Mouse (Mus musculus) liver, embryonic 15.5 days (tissue): ENCODE measurements around the gene Cyp4f18. TPM values are rescaled to one million over a fixed set of nuclear protein-coding genes. Genes with fewer than 3 reads are reported as not detected.
A peak's percentile ranks its signal among the peaks of the same experiment; 100 is the strongest.
"Not testable (repeated sequence)": the region's sequence is repeated elsewhere in the genome, so short reads cannot be mapped to it uniquely, and the experiment has no call there.

Experiments
- ATAC-seq: fragments of 200-750 bp; cut with Nextera tagmentation; 2 replicates; pipeline ENCODE4 v1.8.0; 2017; ENCODE audit warnings: moderate number of reproducible peaks, mild to moderate bottlenecking, moderate library complexity; ENCODE audit not compliant: insufficient read depth
- H3K27ac ChIP-seq: fragments of 300-500 bp; sonication (generic); replicated peaks from 2 replicates; pipeline ENCODE4 v1.5.1; 2015; ENCODE audit warnings: mild to moderate bottlenecking, inconsistent platforms
- H3K27me3 ChIP-seq: fragments of 300-500 bp; sonication (generic); 2 replicates; pipeline ENCODE4 v1.6.1; 2015; ENCODE audit warnings: mild to moderate bottlenecking, inconsistent platforms
- H3K36me3 ChIP-seq: fragments of 300-500 bp; sonication (generic); replicated peaks from 2 replicates; pipeline ENCODE4 v1.6.1; 2015; ENCODE audit warnings: moderate library complexity, mild to moderate bottlenecking, inconsistent platforms
- H3K4me1 ChIP-seq: fragments of 300-500 bp; sonication (generic); replicated peaks from 2 replicates; pipeline ENCODE4 v1.6.1; 2015; ENCODE audit warnings: inconsistent platforms
- H3K4me2 ChIP-seq: fragments of 300-500 bp; sonication (generic); 2 replicates; pipeline ENCODE4 v1.6.1; 2015; ENCODE audit warnings: moderate library complexity, mild to moderate bottlenecking, inconsistent platforms
- H3K4me3 ChIP-seq: fragments of 300-500 bp; sonication (generic); replicated peaks from 2 replicates; pipeline ENCODE4 v1.5.1; 2015; ENCODE audit warnings: mild to moderate bottlenecking, inconsistent platforms
- H3K9ac ChIP-seq: fragments of 300-500 bp; sonication (generic); 2 replicates; pipeline ENCODE4 v1.6.1; 2015; ENCODE audit warnings: moderate library complexity, mild to moderate bottlenecking, inconsistent platforms
- H3K9me3 ChIP-seq: fragments of 300-500 bp; sonication (generic); replicated peaks from 2 replicates; pipeline ENCODE4 v1.6.1; 2016; ENCODE audit warnings: inconsistent platforms
- WGBS: fragments of 180-500 bp; shearing (Covaris S2); methylation state at CpG from one replicate; pipeline ENCODE4 v1.1.7; 2015; ENCODE audit warnings: mixed read lengths; ENCODE audit not compliant: insufficient replicate concordance; 5-methylcytosine and 5-hydroxymethylcytosine counted together
- polyA plus RNA-seq: library from polyadenylated mRNA; unstranded; fragments of >200 nt; fragmentation: Nextera tagmentation; extraction: Ambion mirVana; gene quantifications from 2 replicates; pipeline ENCODE4 v1.2.1, GENCODE M21; 2015

Gene Cyp4f18
- polyA plus RNA-seq, 1 experiment from 2014 or later, result 4.3 TPM

GRCm38 (mm10) chr8:71952961-71953700, 56.3 kb downstream of the Cyp4f18 start:
- not testable (repeated sequence) for H3K36me3 ChIP-seq, H3K4me3 ChIP-seq, H3K27me3 ChIP-seq, H3K27ac ChIP-seq, H3K4me2 ChIP-seq, H3K9me3 ChIP-seq, H3K9ac ChIP-seq, ATAC-seq
- peaks cover 26% of the 10 kb centered on the region for H3K4me1 ChIP-seq
- WGBS, result 89% methylated on average over 16 of the region's 16 CpGs

- no peak overlapping the region for H3K27ac ChIP-seq
- peaks cover 26% of the 10 kb centered on the region for H3K4me1 ChIP-seq
- H3K27me3 ChIP-seq, result peaks cover 6% of the 10 kb centered on the region; the same call in 1 of the 2 replicates
- no peak for ATAC-seq
- no peak overlapping the region for H3K9ac ChIP-seq
- H3K4me2 ChIP-seq, result peak overlapping the region; percentile 74; the same call in 1 of the 2 replicates
- peaks cover 7% of the 10 kb centered on the region; the same call in 1 of the 2 replicates for H3K36me3 ChIP-seq
- no peak overlapping the region for H3K4me3 ChIP-seq
- 83% methylated on average over 1 of the region's 1 CpGs for WGBS
- no peaks in the 10 kb centered on the region for H3K9me3 ChIP-seq
Observed at GRCm38 (mm10) chr8:71952489-71952888, 56.9 kb downstream of the Cyp4f18 start.

- peak overlapping the region; percentile 74 for H3K4me2 ChIP-seq
- peaks cover 26% of the 10 kb centered on the region for H3K4me1 ChIP-seq
- peak overlapping the region; percentile 80 for H3K9ac ChIP-seq
- WGBS, result 18% methylated on average over 14 of the region's 14 CpGs
- no peak for ATAC-seq
- H3K36me3 ChIP-seq, result peaks cover 7% of the 10 kb centered on the region; the same call in 1 of the 2 replicates
- peaks cover 8% of the 10 kb centered on the region; the same call in 1 of the 2 replicates for H3K27me3 ChIP-seq
- peak overlapping the region; percentile 86 for H3K4me3 ChIP-seq
- H3K27ac ChIP-seq, result no peak overlapping the region; the same call in 1 of the 2 replicates
- H3K9me3 ChIP-seq, result no peaks in the 10 kb centered on the region
Observed at GRCm38 (mm10) chr8:71951436-71952161, 57.8 kb downstream of the Cyp4f18 start.

GRCm38 (mm10) chr8:71950482-71951221, 58.8 kb downstream of the Cyp4f18 start, which contains the start of gene Zfp961:
Zfp961 (plus strand) TSS chr8:71951038.
- H3K36me3 ChIP-seq, result peaks cover 7% of the 10 kb centered on the region; the same call in 1 of the 2 replicates
- peak within 1 kb of the TSS; percentile 80 for H3K9ac ChIP-seq
- H3K4me3 ChIP-seq, result peak within 1 kb of the TSS; percentile 86
- H3K27me3 ChIP-seq, result peaks cover 8% of the 10 kb centered on the region; the same call in 1 of the 2 replicates
- H3K9me3 ChIP-seq, result no peaks in the 10 kb centered on the region
- peak; percentile 100 for ATAC-seq
- peaks cover 26% of the 10 kb centered on the region for H3K4me1 ChIP-seq
- H3K4me2 ChIP-seq, result peak within 1 kb of the TSS; percentile 74
- WGBS, result 3% methylated on average over 34 of the region's 34 CpGs
- H3K27ac ChIP-seq, result peak within 1 kb of the TSS; percentile 79

- no peak for ATAC-seq
- H3K27me3 ChIP-seq, result peaks cover 11% of the 10 kb centered on the region
- no peaks in the 10 kb centered on the region for H3K36me3 ChIP-seq
- no peak overlapping the region for H3K9ac ChIP-seq
- 72% methylated on average over 5 of the region's 5 CpGs for WGBS
- no peak overlapping the region for H3K4me3 ChIP-seq
- H3K4me1 ChIP-seq, result peaks cover 26% of the 10 kb centered on the region
- H3K9me3 ChIP-seq, result no peaks in the 10 kb centered on the region
- H3K27ac ChIP-seq, result no peak overlapping the region
- H3K4me2 ChIP-seq, result no peak overlapping the region
Observed at GRCm38 (mm10) chr8:71948624-71949023, 60.8 kb downstream of the Cyp4f18 start.

- Histone ChIP-seq H3K4me2 (no peak overlapping the region), H3K4me1 (peaks cover 10% of the 10 kb centered on the region; the same call in 1 of the 2 replicates), H3K27me3 (peaks cover 3% of the 10 kb centered on the region), H3K9ac (no peak overlapping the region), H3K4me3 (no peak overlapping the region), H3K27ac (no peak overlapping the region), H3K9me3 (no peaks in the 10 kb centered on the region), H3K36me3 (no peaks in the 10 kb centered on the region)
- 69% methylated on average over 1 of the region's 1 CpGs for WGBS
- ATAC-seq, result no peak
Observed at GRCm38 (mm10) chr8:71941776-71942175, 67.7 kb downstream of the Cyp4f18 start.

GRCm38 (mm10) chr8:71940293-71941208, 68.9 kb downstream of the Cyp4f18 start:
- Histone ChIP-seq H3K36me3 (no peaks in the 10 kb centered on the region), H3K9me3 (no peaks in the 10 kb centered on the region), H3K4me2 (no peak overlapping the region), H3K4me1 (peaks cover 10% of the 10 kb centered on the region; the same call in 1 of the 2 replicates), H3K27me3 (peaks cover 3% of the 10 kb centered on the region), H3K4me3 (no peak overlapping the region), H3K9ac (no peak overlapping the region), H3K27ac (no peak overlapping the region)
- WGBS, result 26% methylated on average over 2 of the region's 2 CpGs
- peak; percentile 70 for ATAC-seq

Other genes with a start within 250 kb of the Cyp4f18 start
- 1.8 and 1.9 TPM in 2 replicates for gene Zfp709, start 127.6 kb downstream of the Cyp4f18 start, polyA plus RNA-seq
- gene Zfp882, start 101.0 kb downstream of the Cyp4f18 start, polyA plus RNA-seq, result 0.94 and 1.1 TPM in 2 replicates
- 7.8 and 8.6 TPM in 2 replicates for gene Zfp617, start 101.0 kb downstream of the Cyp4f18 start, polyA plus RNA-seq
- 6.5 and 7.7 TPM in 2 replicates for gene Zfp961, start 58.6 kb downstream of the Cyp4f18 start, polyA plus RNA-seq
- not detected in 2 replicates for gene Olfr372, start 31.6 kb upstream of the Cyp4f18 start, polyA plus RNA-seq
- not detected in 2 replicates for gene Olfr373, start 73.6 kb upstream of the Cyp4f18 start, polyA plus RNA-seq
- 0.03 and 0.05 TPM in 2 replicates for gene Olfr374, start 97.4 kb upstream of the Cyp4f18 start, polyA plus RNA-seq
- gene Tpm4, start 125.3 kb upstream of the Cyp4f18 start, polyA plus RNA-seq, result 80.7 and 82.6 TPM in 2 replicates
- 66.4 and 69.7 TPM in 2 replicates for gene Rab8a, start 151.6 kb upstream of the Cyp4f18 start, polyA plus RNA-seq
- gene Hsh2d, start 180.0 kb upstream of the Cyp4f18 start, polyA plus RNA-seq, result 0.26 and 0.33 TPM in 2 replicates
- gene Cib3, start 203.2 kb upstream of the Cyp4f18 start, polyA plus RNA-seq, result not detected in 2 replicates
- not detected in 2 replicates for gene Gm11034, start 204.0 kb upstream of the Cyp4f18 start, polyA plus RNA-seq
- 32.2 and 33.9 TPM in 2 replicates for gene Fam32a, start 210.1 kb upstream of the Cyp4f18 start, polyA plus RNA-seq
- gene Ap1m1, start 230.4 kb upstream of the Cyp4f18 start, polyA plus RNA-seq, result 57.0 and 61.7 TPM in 2 replicates